Mouse (Mus musculus): ENCODE results near the gene Cd300lb.
"Not testable (repeated sequence)": the region's sequence is repeated elsewhere in the genome, so short reads cannot be mapped to it uniquely, and the experiment has no call there.

The Cd300lb gene

DNA sequence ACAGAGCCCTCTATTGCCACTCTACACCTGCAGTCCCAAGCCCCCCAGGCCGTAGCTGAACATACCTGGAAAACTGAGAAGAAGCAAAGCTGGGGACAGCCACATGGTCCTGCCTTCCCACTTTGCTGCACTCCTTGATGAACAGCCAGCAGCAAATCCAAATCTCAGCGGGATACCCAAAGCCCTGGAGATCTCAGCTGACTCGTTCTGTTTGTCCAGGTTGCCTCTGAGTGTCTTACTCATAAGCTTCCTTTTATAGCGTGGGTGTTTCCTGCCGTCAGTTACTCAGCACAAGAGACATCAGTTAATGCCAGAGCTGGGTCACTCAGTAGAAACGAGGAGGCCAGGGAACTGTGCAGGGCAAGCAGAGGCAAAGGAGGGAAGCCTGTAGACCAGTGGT, at the start of gene Cd300lb:
Gene Cd300lb (minus strand): TSS at position 243 of the 400 bp plus-strand sequence.
- no peak for DNase-seq

- no peak for DNase-seq
Measured at GRCm38 (mm10) chr11:114981866-114982265, 47.7 kb upstream of the Cd300lb start.

GRCm38 (mm10) chr11:114972726-114973125, 38.5 kb upstream of the Cd300lb start:
- DNase-seq: no peak

DNA sequence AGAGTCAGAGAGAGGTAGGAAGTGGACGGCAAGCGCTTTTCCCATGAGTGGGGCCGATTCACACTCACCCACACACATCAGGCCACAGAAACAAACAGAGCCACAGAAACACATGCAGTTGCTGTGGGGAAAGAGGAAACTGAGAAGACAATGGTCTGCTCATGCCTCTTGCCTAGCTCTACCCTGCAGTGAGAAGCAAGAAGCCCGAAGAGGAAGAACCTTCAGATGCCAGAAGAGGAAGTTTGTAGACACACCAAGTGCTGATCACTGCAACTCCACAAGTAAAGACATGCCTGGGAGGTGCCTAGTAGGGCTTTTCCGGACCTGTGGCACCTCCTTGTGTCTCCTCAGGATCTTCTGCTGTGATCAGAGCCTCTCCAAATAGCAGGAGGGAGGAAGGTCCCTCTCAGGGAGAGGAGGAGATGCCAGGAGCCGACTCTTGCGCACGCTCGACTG, 34.6 kb upstream of the Cd300lb start, which contains the start of gene Cd300c:
Gene Cd300c (minus strand): TSS at position 406 of the 456 bp plus-strand sequence.
- peak; percentile 3 for DNase-seq

DNA sequence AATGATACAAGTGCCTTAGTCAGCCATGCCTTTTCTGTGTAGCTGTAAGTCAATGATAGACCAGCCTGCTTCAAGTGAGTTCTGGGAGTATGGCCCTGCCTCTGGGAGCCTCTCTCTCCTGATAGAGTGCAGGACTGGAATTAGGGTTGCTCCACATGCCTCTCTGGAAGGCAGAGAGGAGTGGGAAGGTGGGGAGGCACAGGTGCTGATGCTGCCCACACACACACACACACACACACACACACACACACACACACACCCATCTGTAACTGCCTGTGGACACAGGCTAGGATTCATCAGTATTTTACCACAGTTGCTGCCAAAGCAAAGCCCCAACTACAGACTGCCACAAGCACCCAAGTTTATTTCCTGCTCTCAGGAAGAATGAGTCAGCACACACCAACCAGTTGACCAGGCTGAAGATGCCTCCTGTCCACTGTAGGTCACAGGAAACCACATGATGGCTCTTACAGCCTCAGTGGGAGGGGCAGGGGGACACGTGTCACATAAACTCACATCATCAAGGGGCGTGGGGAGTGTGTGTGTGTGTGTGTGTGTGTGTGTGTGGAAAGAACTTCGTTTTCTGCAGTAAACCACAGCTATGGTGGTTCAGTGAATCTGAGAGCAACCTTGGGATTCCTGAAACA, 31.1 kb upstream of the Cd300lb start:
- DNase-seq: peak; percentile 21

DNA sequence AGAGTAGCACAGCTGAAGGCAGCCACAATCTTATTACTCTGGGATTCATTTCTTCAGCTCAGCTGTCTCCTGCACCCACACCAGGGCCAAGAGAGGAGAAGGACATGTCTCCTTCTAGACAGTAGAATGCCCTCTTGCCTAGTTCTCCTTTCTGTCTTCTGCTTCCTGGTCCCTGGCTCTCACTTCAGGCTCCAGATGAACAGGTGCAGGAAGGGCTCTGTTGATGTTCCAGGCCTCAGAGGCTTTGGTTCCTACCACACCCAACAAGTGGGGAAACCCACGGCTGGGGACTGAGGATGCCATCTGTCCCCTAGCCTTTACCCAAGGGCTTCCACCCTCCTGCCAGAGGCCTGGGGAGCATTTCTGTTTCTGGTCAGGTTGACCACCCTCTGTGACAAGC, 26.2 kb upstream of the Cd300lb start:
- DNase-seq: no peak

GRCm38 (mm10) chr11:114933591-114933990, 595 bp downstream of the Cd300lb start:
- DNase-seq: no peak

DNA sequence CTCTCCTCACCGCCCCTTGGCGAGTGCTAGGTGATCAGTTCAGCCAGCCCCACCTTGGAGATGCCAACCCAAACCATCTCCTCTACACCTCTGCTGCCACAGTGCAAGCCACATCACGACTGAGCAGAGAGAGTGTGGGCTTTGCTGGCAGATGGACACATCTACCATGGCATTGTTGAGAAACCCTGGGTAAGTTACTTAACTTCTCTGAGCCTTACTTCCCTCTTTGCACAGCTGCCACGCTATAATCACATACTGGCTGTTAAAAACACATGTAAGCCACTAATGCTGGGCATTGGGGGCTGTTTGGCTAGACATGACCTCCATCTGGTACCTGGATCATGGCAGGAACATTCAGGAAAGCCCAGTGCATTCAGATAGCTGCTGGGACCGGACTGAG, 3.1 kb downstream of the Cd300lb start:
- no peak for DNase-seq

DNA sequence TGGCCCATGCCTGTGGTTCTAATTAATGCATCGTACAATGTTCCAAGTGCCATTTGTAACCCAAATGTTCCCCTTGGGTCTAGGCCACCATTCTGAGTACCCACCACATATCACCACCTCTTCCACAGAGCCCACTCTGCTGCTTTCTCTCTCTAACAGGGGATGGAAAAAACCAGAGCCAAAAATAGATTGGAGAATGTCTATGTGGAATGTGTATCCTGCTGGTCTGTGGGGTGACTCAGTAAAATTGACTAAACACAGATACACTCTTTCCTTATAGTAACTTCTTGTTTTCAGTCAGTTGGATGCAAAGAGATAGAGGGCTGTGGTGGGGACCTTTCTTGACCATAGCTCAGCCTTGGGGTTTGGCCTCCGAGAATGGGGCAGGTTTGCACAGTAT, 4.6 kb downstream of the Cd300lb start:
- DNase-seq: no peak

DNA sequence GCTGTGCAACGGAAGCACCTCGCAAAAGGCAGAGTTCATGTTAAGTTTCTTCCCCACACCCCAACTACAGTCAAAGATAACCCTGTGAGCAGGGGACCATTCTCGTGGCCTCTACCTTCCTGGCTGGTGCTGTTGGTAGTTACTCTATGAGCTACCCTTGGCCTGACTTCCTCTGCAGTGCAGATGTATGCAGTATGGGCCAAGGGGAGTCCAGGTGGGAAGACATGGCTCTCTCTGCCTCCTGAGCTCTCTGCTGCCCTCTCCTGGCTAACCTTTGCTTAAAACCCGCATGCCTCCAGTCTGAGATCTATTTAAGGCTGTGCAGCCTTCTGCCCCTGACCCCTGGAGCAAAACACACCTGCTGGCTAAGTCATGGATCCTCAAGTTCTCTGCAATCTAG, 10.2 kb downstream of the Cd300lb start:
- peak; percentile 25 for DNase-seq

DNA sequence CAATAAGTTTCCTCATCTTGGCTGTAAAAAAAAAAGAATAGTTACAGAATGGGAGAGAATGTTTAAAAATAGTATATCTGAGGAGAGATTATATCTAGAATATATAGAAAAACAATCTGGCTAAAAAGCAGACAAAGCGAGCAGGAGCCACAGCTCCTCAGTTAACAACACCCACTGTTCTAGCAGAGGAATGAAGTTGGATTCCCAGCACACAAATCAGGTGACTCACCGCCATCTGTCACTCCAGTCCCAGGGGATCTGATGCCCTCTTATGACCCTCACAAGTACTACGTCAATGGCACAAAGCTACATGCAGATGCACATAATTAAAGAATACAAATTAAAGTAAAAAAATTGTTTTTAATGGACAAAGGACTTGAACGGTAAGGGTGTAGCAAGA, 11.7 kb downstream of the Cd300lb start:
- no peak for DNase-seq

GRCm38 (mm10) chr11:114917120-114917519, 17.1 kb downstream of the Cd300lb start:
- DNase-seq: peak; percentile 14

DNA sequence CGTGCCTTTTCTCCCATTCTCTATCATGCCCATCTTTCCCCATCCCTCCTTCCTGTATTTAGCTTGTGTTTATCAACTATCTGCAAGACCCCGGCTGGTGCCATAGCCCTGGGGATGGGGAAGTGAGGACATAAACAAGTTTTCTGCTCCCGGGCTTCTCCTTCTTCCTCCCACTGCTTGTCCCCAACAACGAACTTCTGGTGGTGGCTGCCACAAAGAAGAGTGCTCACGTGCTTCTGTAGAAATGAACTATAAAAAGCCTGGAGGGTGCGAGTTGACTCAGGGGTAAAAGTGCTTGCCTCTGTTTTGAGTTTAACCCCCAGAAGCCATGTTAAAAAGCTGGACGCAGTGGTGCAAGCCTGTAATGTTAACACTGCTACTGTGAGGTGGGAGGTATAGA, 19.2 kb downstream of the Cd300lb start:
- DNase-seq: peak; percentile 20

DNA sequence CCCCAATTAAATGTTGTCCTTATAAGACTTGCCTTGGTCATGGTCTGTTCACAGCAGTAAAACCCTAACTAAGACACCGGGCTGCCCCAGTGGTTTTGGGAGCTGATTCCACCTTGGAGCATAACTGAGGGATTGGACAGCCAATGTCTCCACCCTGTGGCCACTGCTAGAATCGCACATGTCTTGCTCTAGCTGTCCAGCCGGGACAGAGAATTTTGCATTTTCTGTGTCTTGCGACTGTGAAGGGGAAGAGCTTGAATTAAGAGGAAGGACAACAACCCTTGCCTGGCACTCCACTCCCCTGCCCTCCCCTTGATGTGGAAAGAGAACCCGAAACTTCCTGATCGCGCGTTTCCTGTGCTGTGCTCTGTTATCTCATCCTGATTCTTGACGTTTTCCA, 21.3 kb downstream of the Cd300lb start:
- DNase-seq: peak; percentile 84

DNA sequence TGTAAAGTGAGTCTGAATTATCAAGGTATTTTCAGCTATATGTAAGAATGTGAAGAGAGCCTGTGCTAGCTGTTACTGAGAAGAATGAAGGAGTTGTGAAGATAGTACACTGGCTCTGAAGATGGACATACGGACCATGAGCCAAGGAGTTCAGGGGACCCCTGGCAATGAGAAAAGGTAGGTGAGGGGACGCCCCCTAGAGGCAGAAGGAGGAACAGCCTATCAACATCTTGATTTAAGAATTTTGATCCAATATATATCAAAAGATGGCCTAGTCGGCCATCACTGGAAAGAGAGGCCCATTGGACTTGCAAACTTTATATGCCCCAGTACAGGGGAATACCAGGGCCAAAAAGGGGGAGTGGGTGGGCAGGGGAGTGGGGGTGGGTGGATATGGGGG, 24.6 kb downstream of the Cd300lb start:
- not testable (repeated sequence) for DNase-seq

DNA sequence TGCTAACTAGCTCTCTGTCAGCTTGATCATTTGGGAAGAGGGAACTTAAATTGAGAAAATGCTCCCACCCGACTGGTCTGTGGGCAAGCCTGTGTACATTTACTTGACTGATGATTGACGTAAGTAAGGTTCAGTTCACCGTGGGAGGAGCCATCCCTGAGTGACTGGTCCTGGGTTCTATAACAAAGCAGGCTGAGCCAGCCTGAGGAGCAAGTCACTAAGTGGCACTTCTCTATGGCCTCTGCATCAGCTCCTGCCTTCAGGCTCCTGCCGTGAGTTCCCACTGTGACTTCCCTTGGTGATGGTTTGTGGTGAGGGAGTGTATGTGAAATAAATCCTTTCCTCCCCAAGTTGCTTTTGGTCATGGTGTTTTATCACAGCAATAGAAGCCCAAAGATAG, 26.1 kb downstream of the Cd300lb start:
- no peak for DNase-seq

- DNase-seq: peak; percentile 31
Measured at GRCm38 (mm10) chr11:114907567-114907966, 26.6 kb downstream of the Cd300lb start.

DNA sequence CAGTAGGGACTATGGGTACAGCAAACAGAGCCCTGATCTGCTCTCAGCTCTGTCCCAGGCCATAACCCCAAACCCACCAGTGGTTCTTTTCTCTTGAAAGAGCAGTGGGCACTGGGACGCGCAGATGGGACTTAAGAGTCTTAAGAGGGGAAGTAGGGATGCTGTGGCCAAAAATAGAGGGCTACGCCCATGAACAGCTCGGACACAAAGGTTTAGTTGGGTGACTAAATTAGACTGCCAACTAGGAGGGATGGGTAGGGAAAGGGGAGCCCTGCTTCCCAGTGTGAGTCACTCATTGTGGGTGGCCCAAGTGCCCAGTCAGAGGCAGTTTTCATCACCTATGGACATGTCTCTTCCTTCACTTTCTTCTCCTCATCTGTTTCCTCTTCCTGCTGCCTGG, 31.0 kb downstream of the Cd300lb start:
- DNase-seq: no peak

DNA sequence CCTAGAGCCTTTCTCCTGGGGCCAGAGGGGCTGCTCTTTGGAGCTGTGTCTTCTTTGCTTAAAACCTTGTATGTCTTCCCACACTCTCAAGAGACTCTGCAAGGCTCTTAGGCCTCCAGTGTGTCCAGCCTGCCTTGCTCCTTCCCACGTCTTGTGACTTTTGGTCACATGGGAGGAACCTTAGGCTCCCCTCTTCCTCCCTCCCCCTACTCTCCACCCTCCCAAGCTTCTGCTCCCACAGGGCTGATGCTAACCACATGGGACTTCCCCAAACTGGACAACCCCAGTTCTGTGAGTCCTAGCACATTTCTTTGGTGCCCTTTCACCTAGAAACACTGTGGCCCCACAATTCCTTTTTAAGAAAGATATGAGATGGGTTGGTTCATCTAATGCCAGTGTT, 36.2 kb downstream of the Cd300lb start:
- peak; percentile 34 for DNase-seq

DNA sequence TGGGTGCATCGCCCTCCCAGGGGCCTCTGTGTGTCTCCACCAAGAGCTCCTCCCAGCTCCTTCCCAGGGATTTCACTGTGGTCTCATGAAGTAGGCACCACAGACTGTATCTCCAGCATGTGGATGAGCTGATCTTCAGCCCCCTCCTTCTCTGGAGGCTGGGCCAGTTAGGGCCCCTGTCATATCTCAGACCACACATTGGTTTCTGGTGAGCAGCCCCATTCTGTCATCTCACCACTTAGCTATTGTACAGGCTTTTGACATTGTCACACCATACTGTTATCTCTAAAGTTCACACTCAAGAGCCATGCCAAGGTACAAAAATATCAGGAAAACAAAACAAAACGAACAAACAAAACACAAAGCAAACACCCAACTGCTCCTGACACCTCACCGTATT, 38.1 kb downstream of the Cd300lb start:
- no peak for DNase-seq

DNA sequence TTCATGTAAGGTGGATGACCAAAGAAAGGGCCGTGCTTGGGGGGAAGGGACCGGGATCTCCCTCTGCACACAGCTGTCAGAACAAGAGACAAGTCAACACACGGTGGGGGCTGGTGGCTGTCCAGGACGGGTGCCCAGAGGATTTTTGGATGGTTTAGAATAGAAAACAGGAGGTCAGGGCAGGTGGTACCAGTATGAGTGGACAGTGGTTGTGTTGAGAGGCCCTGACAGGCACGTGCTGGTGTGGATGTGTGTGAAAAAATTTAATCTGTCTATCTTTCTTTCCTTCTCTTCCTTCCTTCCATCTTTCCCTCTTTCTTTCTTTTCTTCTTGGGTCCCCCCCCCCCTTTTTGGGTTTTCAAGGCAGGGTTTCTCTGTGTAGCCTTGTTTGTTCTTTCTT, 43.6 kb downstream of the Cd300lb start:
- no peak for DNase-seq

DNA sequence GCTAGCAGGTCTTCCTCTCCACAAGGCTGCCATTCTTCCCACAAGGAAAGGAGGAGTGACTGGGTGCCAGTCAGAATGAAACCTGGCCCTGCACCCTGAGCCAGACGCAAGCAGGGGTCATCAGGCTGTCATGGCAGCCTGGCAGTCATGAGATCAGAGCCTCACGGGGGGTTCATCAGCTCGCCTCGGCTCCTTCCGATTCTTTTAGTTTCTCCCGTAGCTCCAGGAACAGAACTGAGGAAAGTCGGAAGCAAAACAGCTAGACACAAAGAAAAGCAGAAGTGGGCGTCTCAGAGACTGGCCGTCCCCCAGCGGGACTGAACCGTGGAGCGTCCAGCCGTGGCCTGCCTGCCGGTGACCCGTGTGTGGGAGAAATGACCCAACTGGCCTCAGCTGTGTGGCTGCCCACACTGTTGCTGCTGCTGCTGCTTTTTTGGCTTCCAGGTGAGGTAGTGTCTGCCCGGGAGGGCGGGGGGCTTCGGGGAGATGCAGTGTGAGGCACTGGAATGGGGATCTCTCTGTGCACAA, 44.1 kb downstream of the Cd300lb start, which contains the start of gene Cd300a:
Gene Cd300a (plus strand): TSS at position 51 of the 528 bp plus-strand sequence.
- DNase-seq: no peak

GRCm38 (mm10) chr11:114884380-114885100, 49.6 kb downstream of the Cd300lb start:
- no peak for DNase-seq

DNA sequence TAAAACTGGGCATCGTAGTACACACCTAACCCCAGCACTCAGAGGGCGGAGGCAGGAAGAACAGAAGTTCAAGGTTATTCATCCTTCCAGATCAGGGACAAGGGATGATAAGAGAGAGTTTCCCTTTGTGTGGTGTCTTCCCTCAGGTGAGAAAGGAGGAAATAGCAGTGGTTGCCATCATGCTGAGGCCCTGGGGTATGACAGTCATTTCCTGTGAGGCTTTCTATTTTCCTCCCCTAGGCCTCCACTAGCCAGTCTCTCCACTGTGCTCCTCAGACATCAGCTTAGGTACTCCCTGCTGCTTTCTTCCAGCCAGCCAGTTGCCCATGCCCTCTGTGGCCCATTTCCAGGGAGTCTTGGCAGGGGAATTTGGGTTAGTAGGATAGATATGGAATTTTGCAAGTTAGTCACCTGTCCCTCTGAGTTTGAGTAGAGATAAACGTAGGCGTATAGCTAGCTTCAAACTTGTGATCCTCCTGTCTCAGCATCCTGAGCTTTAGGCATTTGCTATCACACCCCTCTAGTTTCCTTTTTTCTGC, 50.9 kb downstream of the Cd300lb start:
- no peak for DNase-seq
